Mouse (Mus musculus) brain, adult 2 months (tissue): ENCODE data around the gene Ift122.

Experiments
- DNase-seq: peaks from one replicate; pipeline ENCODE4 v3.0.0; 2011; ENCODE audit warnings: low read depth, low spot score

Gene Ift122

DNA sequence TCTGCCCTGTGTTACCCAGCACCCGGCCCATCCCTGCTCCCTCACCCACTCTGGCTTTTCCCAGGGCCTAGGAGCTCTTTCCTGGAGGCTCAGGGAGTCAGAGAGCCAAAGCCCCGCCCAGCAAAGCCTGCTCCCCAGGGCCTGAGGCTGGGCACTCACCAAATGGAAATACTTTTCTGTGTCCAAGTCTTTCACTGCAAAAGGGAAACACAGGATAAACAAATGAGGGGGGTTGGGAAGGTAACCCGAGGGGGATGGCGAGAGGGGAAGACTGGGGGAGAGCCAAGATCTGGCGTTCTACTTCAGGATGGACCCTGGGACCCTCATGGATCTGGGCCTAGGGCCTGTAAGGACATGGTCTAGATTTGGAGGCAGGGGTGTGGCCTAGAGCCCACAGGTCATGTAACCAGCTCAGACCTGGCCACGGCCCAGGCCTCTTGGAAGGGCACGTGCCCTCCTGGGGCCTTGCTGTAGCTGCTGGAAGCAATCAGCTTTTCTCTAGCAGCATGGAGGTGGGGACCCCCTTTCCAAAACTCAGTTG is 106.0 kb downstream of the Ift122 start:
- no peak for DNase-seq

DNA sequence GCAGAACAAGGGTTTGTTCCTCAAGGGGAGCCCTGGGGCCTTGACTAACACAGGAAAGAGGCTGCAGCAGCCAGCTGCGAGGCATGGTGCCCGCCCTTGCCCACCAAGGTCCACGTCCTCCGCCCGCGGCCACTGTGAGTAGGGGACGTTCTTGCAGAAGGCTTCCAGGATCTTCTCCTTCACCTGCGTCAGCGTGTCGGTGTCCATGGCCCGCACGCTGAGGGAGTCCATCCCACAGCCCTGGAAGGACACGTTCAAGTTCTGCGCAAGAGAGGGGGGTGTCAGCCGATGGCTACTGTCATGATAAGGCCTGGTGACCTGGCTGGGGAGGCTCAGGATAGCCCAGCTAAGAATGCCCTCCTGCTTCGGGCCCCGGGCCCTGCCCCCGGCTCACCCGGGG is 107.1 kb downstream of the Ift122 start:
- DNase-seq, result no peak

DNA sequence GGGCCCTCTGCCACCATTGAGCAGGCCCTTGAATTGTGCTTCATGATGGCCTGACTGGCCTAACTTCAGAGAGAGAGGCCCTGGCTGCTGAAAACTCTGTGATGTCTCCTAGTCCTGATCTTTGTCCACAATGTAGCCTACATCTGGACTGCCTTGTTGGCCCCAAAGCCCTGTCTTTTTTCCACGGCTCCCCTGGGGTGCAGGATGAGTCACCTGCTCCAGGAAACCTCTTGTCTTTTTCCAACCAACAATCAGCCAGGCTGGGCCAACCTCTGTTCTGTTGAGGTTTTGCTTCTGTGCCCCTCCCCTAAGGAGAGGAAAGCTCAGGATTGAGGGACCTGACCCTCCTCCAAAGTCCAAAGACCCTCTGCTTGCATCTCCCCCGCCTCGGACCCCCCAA is 108.5 kb downstream of the Ift122 start:
- peak; percentile 43 for DNase-seq

DNA sequence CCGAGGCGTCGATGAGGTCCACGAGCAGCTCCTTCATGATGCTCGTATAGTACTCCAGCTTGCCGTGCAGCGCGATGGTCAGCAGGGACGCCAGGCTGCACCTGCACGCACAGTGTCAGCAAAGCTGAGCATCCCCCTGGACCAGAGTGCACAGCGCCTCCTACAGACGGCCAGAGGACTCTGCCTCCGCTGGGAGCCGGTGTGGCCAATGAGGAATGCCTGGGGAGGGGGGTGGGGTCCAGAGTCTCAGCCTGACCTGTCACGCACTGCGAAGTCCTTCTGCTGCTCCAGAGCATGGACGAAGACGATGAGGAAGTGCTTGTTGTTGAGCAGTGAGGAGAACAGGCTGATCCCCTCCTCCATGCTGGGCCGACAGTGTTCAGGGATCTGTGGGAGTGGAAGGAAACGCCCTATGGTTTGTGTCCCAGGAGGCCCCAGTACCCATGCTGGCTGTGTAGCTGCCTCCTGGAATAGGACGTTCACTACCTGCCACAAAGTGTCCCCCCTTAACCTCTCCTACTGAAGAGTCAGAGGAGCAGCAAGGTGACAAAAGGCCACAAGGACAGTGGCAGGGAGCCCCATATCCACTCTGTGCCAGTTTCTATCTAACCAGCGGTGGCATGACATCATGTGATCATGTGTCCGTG is 109.3 kb downstream of the Ift122 start:
- peak; percentile 25 for DNase-seq

DNA sequence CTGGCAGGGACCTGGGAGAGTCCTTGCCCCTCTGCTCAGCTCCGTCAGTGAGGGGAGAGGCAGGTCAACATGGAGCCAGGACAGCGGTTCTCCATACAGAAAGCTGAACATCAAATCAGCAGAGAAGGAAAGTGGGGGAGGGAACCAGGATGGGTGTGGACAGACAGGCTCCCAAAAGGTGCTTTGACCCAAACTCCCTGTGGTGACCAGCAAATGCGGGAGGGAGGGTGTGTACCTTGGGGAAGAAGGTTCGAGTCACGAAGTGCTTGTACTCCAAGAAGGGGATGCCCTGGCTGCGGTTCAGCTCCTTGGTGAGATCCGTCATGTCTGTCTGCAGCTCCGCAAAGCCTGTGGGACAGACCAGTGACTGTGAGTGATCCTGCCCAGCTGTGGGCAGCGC is 110.4 kb downstream of the Ift122 start:
- no peak for DNase-seq

DNA sequence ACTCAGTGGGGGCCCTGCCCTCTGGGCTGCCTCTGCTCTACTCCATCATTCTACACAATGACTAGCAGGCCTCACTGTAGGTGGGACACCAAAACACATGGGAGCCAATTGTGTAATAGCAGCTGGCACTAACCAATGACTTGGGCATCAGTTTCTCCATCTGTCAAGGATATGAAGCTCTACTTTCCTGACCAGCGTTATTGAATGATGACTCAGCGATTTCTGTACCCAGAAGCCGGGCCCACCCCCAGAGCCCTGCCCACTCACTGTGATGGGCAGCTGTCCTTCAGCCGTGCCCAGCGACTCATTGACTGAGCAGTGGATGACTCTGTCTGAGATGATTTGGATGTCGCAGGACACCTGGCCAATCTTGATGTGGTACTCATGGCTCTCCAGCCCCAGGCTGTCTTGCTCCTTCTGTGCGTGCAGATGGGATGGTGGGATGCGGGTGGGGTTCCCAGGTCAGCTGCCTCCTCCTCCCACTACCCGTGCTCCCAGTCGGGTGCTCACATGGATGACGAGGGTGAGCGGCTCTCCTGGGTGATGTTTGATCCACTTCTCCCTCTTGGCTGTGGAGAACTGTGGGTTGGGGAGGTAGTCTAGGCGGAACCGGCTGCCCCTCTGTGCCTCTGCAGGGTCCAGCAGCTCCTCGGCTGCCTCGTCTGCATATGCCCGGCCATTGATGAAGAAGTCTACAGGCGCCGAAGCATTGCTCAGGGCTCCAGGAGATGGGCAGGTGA is 113.1 kb downstream of the Ift122 start:
- peak; percentile 34 for DNase-seq

DNA sequence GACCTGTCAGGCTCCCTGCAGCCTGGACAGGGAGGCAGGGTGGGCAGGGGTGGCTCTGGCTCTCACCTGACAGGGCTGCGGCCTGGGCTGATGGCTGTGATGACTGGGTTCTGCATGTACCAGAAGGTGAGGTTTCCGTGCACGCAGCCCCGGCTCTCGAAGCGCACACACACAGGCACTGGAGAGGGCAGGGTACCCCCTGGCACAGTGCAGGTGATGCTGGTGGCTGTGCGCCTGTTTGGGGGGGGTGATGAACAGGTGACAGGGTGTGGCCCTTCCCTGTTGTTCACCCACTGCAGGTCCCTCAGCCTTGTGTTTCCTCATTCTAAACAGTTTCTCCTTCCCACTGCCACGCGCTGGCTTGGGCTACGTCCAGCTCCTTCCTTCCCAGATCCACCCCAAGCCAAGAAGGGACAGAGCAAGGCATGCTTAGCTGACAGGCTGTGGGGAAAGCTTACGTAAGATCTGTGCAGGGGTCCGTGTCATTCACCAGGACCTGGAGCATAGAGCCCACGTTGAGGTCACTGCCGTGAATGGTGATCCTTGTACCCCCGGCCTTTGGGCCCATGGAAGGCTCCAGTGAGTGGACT is 114.1 kb downstream of the Ift122 start:
- peak; percentile 79 for DNase-seq

DNA sequence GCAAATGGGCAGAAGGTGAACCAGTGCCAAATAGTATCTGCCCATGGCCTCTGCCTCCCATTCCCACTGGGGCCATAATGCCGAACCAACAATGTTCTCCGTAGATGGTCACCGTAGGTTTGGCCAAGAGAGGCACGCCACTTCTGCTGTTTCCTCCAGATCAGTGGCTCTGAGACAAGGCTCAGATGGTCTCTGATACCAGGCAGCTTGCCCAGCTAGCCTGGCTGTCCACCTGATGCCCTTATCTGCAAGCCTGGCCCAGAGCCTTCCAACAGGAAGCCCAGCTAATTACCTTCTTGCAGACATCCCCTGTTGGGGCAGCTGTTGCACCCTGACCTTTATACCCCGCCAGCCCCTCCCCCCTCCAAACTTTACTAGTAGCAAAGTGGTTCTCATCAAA is 114.8 kb downstream of the Ift122 start:
- peak; percentile 96 for DNase-seq

DNA sequence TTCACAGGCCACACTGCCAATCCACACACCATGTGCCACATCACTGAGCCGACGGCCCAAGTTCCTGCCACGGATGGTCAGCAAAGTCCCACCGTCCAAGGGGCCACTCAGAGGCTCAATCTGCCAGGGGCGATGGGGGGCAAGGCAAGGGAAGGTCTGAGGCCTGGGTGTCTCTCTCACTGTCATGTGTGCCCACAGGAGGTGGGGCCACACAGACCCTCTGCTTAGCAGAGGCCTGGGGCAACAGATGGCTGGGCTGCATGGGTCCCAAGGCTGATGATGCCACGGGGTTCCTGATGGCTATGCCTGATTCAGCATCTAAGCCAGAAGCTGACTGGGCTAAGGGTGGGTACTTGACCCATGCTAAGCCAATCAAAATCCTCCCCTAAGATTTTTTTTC is 115.4 kb downstream of the Ift122 start:
- DNase-seq, result peak; percentile 76

DNA sequence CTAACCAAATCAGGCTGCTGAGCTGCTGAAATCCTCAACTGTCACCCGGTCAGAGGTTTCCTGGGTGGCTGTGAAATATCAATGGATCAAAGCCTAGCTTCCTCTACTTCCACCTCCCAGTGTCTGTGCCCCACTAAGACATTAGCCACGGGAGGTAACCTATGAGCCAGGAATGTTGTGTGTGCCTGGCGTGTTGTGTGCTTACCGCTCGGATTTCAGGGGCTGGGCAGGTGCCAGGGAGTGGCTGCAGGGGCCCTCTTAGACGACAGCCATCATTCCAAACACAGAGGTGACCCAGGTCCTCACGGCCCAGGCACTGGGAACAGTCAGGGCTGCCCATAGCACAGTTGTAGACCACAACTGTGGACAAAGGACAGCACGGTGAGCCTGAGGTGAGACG is 115.8 kb downstream of the Ift122 start:
- no peak for DNase-seq

DNA sequence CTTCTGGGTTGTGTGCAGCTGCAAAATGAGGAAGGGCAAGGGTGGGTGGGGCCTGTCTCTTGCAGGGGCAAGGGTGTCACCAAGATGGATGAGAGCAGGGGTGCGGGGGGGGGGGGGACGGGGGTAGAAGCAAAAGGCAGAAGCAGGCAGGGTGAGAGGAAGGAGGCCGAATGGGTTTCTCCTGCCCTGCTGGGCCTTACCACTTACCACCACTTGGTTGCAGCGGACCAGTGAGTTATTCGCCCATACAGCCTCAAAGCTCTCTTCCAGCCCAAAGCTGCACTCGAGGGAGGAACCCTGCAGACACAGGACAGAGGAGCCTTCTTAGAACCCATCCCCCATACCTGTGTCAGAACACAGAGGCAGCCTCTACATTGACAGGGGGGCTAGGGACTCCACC is 116.7 kb downstream of the Ift122 start:
- no peak for DNase-seq

DNA sequence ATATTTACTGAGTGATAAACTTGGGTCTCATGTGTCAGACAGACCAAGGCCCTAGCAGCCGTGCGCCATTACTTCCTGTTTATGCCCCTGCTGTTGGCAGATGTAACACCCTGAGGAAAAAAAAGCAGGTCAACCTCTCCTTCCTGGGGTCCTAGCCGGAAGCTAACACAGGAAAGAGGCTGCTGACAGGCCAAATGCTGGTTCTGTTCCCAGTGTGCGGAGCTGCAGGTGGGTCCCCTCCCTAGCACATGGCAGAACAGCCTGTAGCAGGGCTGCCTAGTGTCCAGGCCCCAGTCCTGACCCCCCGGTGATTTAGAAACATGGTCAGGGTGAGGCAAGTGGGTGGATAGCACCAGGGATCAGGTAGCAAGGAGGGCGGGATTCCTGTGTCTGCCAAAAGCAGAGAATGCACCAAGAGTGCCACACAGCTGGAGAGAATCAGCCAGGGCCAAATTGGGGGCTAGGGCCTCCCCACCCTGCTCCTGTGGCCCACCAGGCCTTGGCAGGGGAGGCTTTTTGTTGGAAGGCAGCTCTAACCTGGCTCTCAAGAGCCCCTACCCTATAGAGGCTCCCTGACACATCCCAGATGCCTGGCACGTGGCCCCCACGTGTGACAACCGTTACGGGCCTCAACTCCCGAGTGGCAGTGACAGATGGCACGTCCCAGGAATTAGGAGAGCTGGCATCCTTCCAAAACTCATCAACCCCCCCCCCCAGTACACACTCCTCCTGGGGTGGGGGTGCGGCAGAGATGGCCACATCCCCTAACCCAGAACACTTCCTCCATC is 118.2 kb downstream of the Ift122 start:
- no peak for DNase-seq

DNA sequence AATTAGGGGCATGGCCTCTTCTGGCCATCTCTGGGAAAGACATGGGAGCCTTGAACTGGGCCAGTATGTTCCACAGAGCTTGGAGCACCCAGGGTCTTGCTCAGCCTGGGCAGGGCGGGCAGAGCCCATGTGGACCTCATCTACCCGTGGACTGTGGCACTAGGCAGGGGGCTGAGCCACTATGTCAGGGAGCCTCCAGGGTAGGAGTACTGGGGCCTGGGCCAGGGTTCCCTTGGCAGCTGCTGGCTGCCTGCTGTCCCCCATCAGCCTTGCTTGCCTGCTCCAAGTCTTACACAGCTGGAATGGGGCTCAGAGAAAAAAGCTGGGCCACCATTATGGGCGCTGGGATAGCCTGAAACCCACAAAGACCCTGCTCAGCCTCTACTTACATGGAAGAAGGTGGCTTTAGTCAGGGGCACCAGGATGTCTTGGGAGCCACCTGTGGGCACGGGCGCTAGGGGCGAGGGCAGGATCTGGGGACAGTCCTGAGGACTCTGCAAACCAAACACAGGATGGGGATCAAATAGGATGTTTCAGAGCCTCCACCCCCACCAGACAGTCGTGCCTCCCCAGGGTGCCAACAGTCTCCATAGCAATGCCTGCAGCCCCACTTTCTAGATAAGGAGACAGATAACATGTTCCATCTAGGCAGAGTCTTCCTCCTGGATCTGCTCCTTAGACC is 119.0 kb downstream of the Ift122 start:
- DNase-seq, result no peak

DNA sequence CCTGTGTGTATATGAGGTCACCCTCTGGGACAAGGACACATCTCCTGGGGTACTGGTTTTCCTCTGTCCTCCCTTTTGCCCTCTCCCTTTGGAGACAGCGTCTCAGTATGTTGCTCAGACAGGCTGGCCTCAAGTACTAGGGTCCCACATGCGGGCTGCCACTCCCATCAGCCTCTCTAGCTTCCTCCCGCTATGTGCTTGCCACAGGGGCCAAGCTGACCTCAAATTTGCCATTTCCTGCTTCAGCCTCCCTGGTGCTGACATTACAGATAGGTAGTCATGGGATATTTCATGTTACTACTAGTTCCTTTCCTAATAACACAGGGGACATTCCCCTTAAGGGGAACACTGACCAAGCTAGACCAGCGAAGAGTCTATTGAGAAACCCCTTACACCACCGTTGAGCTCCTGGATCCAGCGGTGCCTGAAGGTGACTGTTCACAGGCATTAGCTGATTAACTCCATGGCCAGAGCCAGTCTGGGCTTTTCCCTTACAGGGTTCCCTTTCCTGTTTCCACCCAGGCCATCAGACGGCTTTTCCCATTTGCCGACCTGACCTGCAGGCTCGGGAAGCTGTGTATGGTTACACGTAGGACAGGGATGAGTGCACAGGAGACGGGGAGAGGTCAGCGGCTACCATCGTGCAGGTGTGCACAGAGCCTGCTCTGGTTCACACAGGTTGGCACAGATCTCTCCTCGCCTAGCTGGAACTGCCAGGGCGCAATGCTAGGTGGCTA is 120.0 kb downstream of the Ift122 start:
- DNase-seq, result no peak

DNA sequence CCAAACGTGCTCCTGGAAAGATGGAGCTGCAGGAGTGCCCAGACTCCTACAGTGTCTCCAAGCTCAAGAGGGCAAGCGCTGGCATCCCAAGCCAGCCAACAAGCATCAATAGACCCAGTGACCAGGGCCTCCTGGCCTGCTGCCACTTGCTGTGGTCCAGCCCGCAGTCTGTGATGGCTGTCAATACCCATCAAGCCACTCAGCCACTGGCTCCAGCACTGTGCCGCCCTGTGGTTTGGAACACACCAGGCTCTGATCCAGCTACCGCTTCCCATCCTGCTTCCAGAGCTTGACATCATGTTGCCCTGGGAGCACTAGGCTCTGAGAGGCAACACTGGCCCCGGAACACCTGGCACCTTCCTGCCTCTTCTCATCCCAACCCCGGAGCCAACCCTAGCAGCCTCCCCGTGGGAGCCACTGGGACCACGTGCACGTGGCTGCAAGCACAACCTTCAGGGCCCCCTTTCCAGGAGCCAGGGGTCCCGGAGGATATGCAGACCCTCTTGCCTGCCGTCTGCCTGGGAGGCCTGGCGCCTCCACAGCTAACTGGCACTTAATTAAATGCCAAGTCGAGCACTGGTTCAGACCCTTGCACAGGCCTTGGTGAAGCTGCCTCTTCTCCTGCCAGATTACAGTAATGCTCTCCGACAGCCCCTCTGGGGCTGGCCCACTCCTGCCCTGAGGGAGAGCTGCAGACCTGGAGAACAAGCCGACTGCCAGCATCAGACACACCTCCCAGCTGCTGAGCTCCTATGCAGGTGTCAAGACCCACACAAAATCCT is 120.8 kb downstream of the Ift122 start:
- peak; percentile 65 for DNase-seq

DNA sequence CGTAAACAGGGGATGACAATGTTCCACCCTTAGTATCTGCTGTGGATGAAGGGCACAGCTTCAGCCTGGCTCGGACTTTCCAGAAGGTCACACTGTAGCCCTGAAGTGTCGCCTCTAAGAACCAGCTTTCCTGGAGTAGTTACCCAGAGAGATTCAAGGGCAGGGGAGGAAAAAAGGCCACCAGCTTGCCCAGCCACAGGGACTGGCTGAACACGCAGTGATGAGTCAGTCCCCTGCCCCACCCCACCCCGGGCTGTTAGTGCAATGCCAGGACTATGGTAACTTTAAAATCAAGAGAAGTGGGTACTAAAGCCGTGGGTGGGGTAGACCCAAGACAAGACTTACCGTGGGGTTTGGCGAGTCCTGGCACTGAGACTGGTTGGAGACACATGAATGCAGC is 122.3 kb downstream of the Ift122 start:
- no peak for DNase-seq
